Mouse (Mus musculus): ENCODE data around the gene Sertm1. TPM values are rescaled to one million over a fixed set of nuclear protein-coding genes. Genes with fewer than 3 reads are reported as not detected.

The Sertm1 gene
- 0.11 and 0.16 TPM in 2 replicates for polyA plus RNA-seq (2015; fragmentation: Nextera tagmentation; extraction: Ambion mirVana)

DNA sequence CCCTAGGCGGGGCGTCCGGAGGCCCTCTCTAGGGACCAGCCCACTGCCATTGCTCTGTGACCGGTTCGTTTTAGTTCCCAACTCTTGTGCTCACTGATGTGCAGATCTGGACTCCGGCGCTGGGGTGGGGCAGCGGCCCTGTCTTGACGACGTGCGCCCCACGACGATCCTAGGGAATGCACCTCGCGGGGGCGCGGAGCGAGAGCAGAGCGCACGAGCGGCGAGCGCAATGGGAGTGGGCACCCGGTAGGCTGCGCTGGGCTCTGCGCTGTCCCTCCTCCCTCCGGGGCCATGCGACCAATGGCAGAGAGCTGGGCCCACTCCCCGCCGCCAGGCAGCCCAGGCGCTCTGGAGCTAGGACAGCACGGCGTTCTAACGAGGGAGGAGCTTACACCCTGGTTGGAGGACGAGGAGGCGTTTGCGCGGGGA is at the start of gene Sertm1:
Gene Sertm1, minus strand, starts transcription at position 245 of the 429 bp plus-strand sequence.
- no peak within 1 kb of the TSS for H3K27ac ChIP-seq (ENCODE audit: low read depth)

DNA sequence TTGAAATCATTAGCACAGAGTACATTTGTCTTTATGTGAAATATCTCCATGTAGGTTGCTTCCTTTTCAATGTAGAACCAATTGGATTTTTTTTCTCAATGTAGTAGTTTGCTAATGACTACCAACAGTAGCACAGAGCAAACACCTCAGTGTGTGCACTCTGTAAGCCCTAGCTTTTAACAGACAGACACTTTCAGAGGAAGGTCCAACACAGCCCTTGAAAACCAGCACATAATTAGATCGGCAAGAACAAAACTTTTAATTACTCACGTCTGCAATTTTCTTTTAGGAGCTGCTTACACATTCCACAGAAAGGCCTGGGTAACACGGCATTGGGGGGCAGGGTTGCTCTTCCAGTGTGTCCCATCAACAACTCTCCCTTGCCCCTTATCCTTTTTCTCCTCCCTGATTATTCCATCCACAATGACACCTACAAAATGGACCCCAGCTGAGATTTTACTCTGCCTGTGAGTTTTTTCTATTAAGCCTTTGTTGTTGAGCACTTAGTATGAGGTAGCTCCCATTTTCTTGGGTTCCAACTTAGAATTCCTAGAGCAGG is 49.3 kb upstream of the Sertm1 start:
- H3K4me3 ChIP-seq (ENCODE audit: low read depth, low read length), result no peak overlapping the region
- DNase-seq (no peak), ATAC-seq (no peak)
- TF ChIP-seq EP300 (IDR thresholded peaks at IDR 0.05; ENCODE audit: low read depth) (no peak), CTCF (IDR thresholded peaks at IDR 0.05; ENCODE audit: low read depth) (no peak)
- H3K9ac ChIP-seq (replicated peaks), result no peak overlapping the region
- H3K36me3 ChIP-seq (replicated peaks; ENCODE audit: insufficient read depth, low read length), result no peaks in the 10 kb centered on the region
- no peaks in the 10 kb centered on the region for H3K27me3 ChIP-seq (ENCODE audit: insufficient read depth, low read length)
- H3K4me1 ChIP-seq (ENCODE audit: insufficient read depth), result no peaks in the 10 kb centered on the region
- WGBS (ENCODE audit: insufficient replicate concordance), result 62% methylated on average over 3 of the region's 3 CpGs
- no peaks in the 10 kb centered on the region for H3K9me3 ChIP-seq (ENCODE audit: low read length)
- no peak overlapping the region for H3K27ac ChIP-seq (ENCODE audit: low read depth)
- no peak overlapping the region for H3K4me2 ChIP-seq (ENCODE audit: low read depth, low read length)

More for the DNA sequence above, at the start of gene Sertm1:
- peak within 1 kb of the TSS; percentile 43 for H3K4me3 ChIP-seq (ENCODE audit: low read depth, low read length)
- ATAC-seq (peak; percentile 90), DNase-seq (peak; percentile 50)
- H3K4me1 ChIP-seq (ENCODE audit: insufficient read depth), result peaks cover 12% of the 10 kb centered on the region
- peak within 1 kb of the TSS; percentile 65 for H3K4me2 ChIP-seq (ENCODE audit: low read depth, low read length)
- TF ChIP-seq CTCF (IDR thresholded peaks at IDR 0.05; ENCODE audit: low read depth) (no peak), EP300 (IDR thresholded peaks at IDR 0.05; ENCODE audit: low read depth) (no peak)
- H3K36me3 ChIP-seq (replicated peaks; ENCODE audit: insufficient read depth, low read length), result no peaks in the 10 kb centered on the region
- no peak within 1 kb of the TSS for H3K9ac ChIP-seq (replicated peaks)
- WGBS (ENCODE audit: insufficient replicate concordance), result 2% methylated on average over 38 of the region's 38 CpGs
- peaks cover 3% of the 10 kb centered on the region; the same call in 1 of the 2 replicates for H3K27me3 ChIP-seq (ENCODE audit: insufficient read depth, low read length)
- no peaks in the 10 kb centered on the region for H3K9me3 ChIP-seq (ENCODE audit: low read length)

DNA sequence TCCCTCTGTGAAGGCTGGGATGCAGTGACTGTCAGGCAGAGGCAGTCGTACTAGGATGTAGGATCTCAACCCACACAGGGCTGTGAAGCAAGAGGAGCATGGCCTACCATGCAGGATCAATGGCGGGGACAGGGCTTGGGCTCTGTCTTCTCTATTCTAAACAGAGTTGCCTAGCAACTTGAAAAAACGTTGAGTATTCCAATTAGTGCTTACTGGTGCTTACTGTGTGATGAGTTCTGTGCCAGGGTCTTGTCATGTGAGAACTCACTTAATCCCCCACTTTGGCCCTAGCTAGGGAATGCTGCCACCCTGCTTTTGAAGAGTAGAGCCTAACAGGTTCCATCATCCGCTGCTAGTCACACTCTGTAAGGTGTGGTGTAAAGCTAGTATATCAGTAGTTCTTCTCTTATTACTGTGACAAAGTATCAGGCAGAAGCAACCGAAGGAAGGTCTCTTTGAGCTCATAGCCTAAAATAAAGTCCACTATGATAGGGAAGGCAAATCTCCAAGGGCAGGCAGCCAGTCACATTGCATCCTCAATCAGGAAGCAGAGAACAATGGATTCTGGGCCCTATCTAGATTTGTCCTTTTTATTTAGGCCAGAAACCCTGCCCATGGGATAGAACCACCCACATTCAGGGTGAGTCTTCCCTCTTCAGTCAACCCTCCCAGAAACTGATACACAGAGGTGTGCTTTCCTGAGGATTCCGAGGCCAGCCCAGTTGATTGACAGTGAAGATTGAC is 27.6 kb upstream of the Sertm1 start:
- Histone ChIP-seq H3K36me3 (replicated peaks; ENCODE audit: insufficient read depth, low read length) (no peaks in the 10 kb centered on the region), H3K27me3 (ENCODE audit: insufficient read depth, low read length) (no peaks in the 10 kb centered on the region), H3K4me2 (ENCODE audit: low read depth, low read length) (no peak overlapping the region), H3K4me3 (ENCODE audit: low read depth, low read length) (no peak overlapping the region), H3K9me3 (ENCODE audit: low read length) (no peaks in the 10 kb centered on the region), H3K9ac (replicated peaks) (no peak overlapping the region), H3K4me1 (ENCODE audit: insufficient read depth) (no peaks in the 10 kb centered on the region), H3K27ac (ENCODE audit: low read depth) (no peak overlapping the region)
- DNase-seq (no peak), ATAC-seq (no peak)
- TF ChIP-seq EP300 (IDR thresholded peaks at IDR 0.05; ENCODE audit: low read depth) (no peak), CTCF (IDR thresholded peaks at IDR 0.05; ENCODE audit: low read depth) (no peak)
- WGBS (ENCODE audit: insufficient replicate concordance), result 57% methylated on average over 6 of the region's 6 CpGs

- Histone ChIP-seq H3K9me3 (ENCODE audit: low read length) (no peaks in the 10 kb centered on the region), H3K27me3 (ENCODE audit: insufficient read depth, low read length) (no peaks in the 10 kb centered on the region), H3K36me3 (replicated peaks; ENCODE audit: insufficient read depth, low read length) (no peaks in the 10 kb centered on the region), H3K4me1 (ENCODE audit: insufficient read depth) (no peaks in the 10 kb centered on the region), H3K4me3 (ENCODE audit: low read depth, low read length) (no peak overlapping the region), H3K27ac (ENCODE audit: low read depth) (no peak overlapping the region), H3K4me2 (ENCODE audit: low read depth, low read length) (no peak overlapping the region), H3K9ac (replicated peaks) (no peak overlapping the region)
- 66% methylated on average over 4 of the region's 4 CpGs for WGBS (ENCODE audit: insufficient replicate concordance)
- ATAC-seq (no peak), DNase-seq (no peak)
- TF ChIP-seq EP300 (IDR thresholded peaks at IDR 0.05; ENCODE audit: low read depth) (no peak), CTCF (IDR thresholded peaks at IDR 0.05; ENCODE audit: low read depth) (no peak)
Measured at GRCm38 (mm10) chr3:54934535-54934934, 18.8 kb upstream of the Sertm1 start.

GRCm38 (mm10) chr3:54932599-54932998 is 16.9 kb upstream of the Sertm1 start:
- Histone ChIP-seq H3K27ac (ENCODE audit: low read depth) (no peak overlapping the region), H3K9ac (replicated peaks) (no peak overlapping the region), H3K36me3 (replicated peaks; ENCODE audit: insufficient read depth, low read length) (no peaks in the 10 kb centered on the region), H3K9me3 (ENCODE audit: low read length) (no peaks in the 10 kb centered on the region), H3K4me2 (ENCODE audit: low read depth, low read length) (no peak overlapping the region), H3K27me3 (ENCODE audit: insufficient read depth, low read length) (no peaks in the 10 kb centered on the region), H3K4me1 (ENCODE audit: insufficient read depth) (no peaks in the 10 kb centered on the region), H3K4me3 (ENCODE audit: low read depth, low read length) (no peak overlapping the region)
- DNase-seq, result no peak
- no peak for ATAC-seq
- WGBS (ENCODE audit: insufficient replicate concordance), result 76% methylated on average over 4 of the region's 4 CpGs
- no peak for TF ChIP-seq CTCF (IDR thresholded peaks at IDR 0.05; ENCODE audit: low read depth)
- TF ChIP-seq EP300 (IDR thresholded peaks at IDR 0.05; ENCODE audit: low read depth), result no peak

DNA sequence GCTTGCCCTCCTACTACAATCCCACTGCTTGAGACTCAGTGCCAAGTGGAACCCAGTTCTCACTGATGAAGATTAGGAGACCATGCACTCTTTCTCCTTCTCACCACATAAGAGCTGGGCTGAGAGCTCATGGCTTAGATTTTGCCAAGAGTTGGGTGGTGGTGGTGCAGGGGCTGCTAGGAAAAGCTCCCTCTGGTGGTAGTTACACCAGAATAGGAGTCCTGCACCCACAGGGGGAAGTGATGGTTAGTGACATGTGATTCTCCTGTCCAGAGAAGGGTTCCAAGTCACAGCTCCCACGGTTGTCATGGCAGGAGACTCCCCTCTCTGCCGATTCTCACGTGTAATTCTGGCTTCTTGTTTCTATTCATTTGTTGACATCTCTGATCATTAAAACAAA is 4.7 kb upstream of the Sertm1 start:
- WGBS (ENCODE audit: insufficient replicate concordance), result 70% methylated on average over 3 of the region's 3 CpGs
- Histone ChIP-seq H3K27ac (ENCODE audit: low read depth) (no peak overlapping the region), H3K9me3 (ENCODE audit: low read length) (no peaks in the 10 kb centered on the region), H3K27me3 (ENCODE audit: insufficient read depth, low read length) (peaks cover 3% of the 10 kb centered on the region; the same call in 1 of the 2 replicates), H3K4me3 (ENCODE audit: low read depth, low read length) (no peak overlapping the region), H3K9ac (replicated peaks) (no peak overlapping the region), H3K36me3 (replicated peaks; ENCODE audit: insufficient read depth, low read length) (no peaks in the 10 kb centered on the region), H3K4me1 (ENCODE audit: insufficient read depth) (peaks cover 9% of the 10 kb centered on the region), H3K4me2 (ENCODE audit: low read depth, low read length) (no peak overlapping the region)
- no peak for DNase-seq
- no peak for ATAC-seq
- no peak for TF ChIP-seq EP300 (IDR thresholded peaks at IDR 0.05; ENCODE audit: low read depth)
- peak; percentile 29; the same call in 1 of the 2 replicates for TF ChIP-seq CTCF (IDR thresholded peaks at IDR 0.05; ENCODE audit: low read depth)
